Mouse (Mus musculus): ENCODE data around the gene Shh. TPM values are rescaled to one million over a fixed set of nuclear protein-coding genes. Genes with fewer than 3 reads are reported as not detected.

The Shh gene
- 2.2 and 2.6 TPM in 2 replicates for polyA plus RNA-seq (2012; rRNA removed)

GRCm38 (mm10) chr5:28466760-28467306, at the start of gene Shh:
Shh (minus strand) TSS chr5:28467256.

Other genes with a start within 250 kb of the Shh start
- gene Cnpy1, start 221.4 kb downstream of the Shh start, polyA plus RNA-seq (2012; rRNA removed) = 12.8 and 22.2 TPM in 2 replicates
- gene Rbm33, start 150.1 kb downstream of the Shh start, polyA plus RNA-seq (2012; rRNA removed) = 47.3 and 54.8 TPM in 2 replicates